Mouse (Mus musculus) urinary bladder, postnatal 10 days (tissue): ENCODE data around the gene Ssxb2.
"Not testable (repeated sequence)": the region's sequence is repeated elsewhere in the genome, so short reads cannot be mapped to it uniquely, and the experiment has no call there.

ENCODE experiments used
- DNase-seq: peaks from one replicate; pipeline ENCODE4 v3.0.0; 2022; ENCODE audit warnings: low spot score

The Ssxb2 gene

DNA sequence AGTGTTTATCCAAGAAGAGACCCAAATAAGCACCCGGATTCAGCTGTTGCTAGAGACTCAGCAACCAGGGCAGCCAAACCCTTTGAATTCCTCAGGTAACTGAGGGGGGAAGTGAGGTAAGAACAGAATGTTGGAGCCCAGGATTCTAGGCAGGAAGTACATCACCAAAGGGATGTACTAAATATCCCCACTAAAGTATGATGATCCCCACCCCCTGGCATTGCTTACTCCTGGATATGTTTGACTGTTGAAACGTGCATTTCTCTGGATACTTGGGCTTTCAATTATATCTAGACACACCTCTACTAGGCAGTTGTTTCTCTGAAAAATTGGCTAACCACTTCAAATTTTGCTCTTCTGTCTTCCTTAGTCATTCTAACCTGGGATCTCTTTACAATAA, at the start of gene Ssxb2:
TSS of gene Ssxb2 (minus strand) at position 101 of the 400 bp plus-strand sequence.
- DNase-seq: not testable (repeated sequence)

DNA sequence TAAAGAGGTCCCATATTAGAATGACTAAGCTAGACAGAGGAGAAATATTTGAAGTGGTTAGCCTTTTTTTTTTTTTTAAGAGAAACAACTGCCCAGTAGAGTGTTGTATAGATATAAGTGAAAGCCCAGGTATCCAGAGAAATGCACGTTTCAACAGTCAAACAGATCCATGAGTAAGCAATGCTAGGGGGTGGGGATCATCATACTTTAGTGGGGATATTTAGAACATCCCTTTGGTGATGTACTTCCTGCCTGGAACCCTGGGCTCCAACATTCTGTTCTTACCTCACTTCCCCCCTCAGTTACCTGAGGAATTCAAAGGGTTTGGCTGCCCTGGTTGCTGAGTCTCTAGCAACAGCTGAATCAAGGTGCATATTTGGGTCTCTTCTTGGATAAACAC, 48.5 kb downstream of the Ssxb2 start, which contains the start of gene Ssxb1:
TSS of gene Ssxb1 (plus strand) at position 301 of the 400 bp plus-strand sequence.
- not testable (repeated sequence) for DNase-seq
